In the genomic region with DNA sequence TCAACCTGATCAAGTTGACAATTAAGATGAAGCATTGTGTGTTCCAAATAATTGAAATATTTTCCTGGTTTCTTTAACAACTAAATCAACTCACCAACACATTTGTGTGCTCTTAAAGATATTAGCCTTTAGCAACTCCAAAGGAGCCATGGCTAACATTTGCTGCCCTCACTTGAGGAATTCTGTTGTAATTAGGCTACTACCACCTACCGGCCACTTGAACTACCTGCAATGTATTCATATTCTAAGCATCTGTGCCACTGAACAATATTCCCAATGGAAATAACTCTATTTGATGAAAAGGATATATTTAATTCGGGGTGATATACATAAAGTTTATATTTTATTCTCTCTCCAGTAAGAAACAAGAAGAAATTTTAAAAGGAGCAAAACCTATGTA, we compare ENCODE assay signal across 11 mouse cellular contexts.
DNase-seq lines count a peak whose midpoint lies in the region; ATAC-seq lines count a peak whose summit lies in the region.
"Had no signal": no experiment of that assay in that cellular context is flagged by ENCODE, and none has a peak within 500 bp of the region (broad histone marks: within the 10 kb centered on the region; RNA-seq: fewer than 3 reads in every experiment).

No protein-coding gene starts in this region.

- 29% methylated on average over 2 of the region's 2 CpGs for WGBS in forebrain, embryonic 14.5 days
- WGBS in forebrain, embryonic 12.5 days, result 39% methylated on average over 2 of the region's 2 CpGs

- intact Hi-C loops in left cerebral cortex, postnatal 4 days (cut with DNase I), result no loop called here

- H3K4me1 ChIP-seq in forebrain, embryonic 14.5 days (ENCODE audit: control insufficient read depth, insufficient read depth, low read length), result no peaks in the 10 kb centered on the region
- H3K4me1 ChIP-seq in forebrain, embryonic 12.5 days, result no peaks in the 10 kb centered on the region
- H3K4me1 ChIP-seq: embryonic facial prominence, embryonic 15.5 days; stomach, embryonic 15.5 days had no signal

- no peaks in the 10 kb centered on the region for H3K36me3 ChIP-seq in forebrain, embryonic 14.5 days (ENCODE audit: control insufficient read depth, insufficient read depth, low read length)
- H3K36me3 ChIP-seq in forebrain, embryonic 12.5 days (replicated peaks), result no peaks in the 10 kb centered on the region
- H3K36me3 ChIP-seq: embryonic facial prominence, embryonic 15.5 days; stomach, embryonic 15.5 days had no signal

- H3K27ac ChIP-seq in forebrain, embryonic 14.5 days (ENCODE audit: low read depth, low read length), result no peak overlapping the region
- H3K27ac ChIP-seq in forebrain, embryonic 12.5 days, result no peak overlapping the region
- H3K27ac ChIP-seq: embryonic facial prominence, embryonic 15.5 days; stomach, embryonic 15.5 days had no signal

- no peak overlapping the region for H3K4me2 ChIP-seq in forebrain, embryonic 14.5 days (ENCODE audit: low read length)
- H3K4me2 ChIP-seq in forebrain, embryonic 12.5 days, result no peak overlapping the region
- H3K4me2 ChIP-seq: embryonic facial prominence, embryonic 15.5 days; stomach, embryonic 15.5 days had no signal

- H3K27me3 ChIP-seq in forebrain, embryonic 14.5 days (replicated peaks; ENCODE audit: control insufficient read depth, insufficient read depth, low read length), result no peaks in the 10 kb centered on the region
- no peaks in the 10 kb centered on the region for H3K27me3 ChIP-seq in forebrain, embryonic 12.5 days
- H3K27me3 ChIP-seq: embryonic facial prominence, embryonic 15.5 days; stomach, embryonic 15.5 days had no signal

- no peaks in the 10 kb centered on the region for H3K9me3 ChIP-seq in forebrain, embryonic 14.5 days (replicated peaks; ENCODE audit: control insufficient read depth, low read length)
- H3K9me3 ChIP-seq in forebrain, embryonic 12.5 days, result no peaks in the 10 kb centered on the region
- H3K9me3 ChIP-seq: embryonic facial prominence, embryonic 15.5 days; stomach, embryonic 15.5 days had no signal

- ATAC-seq in forebrain, embryonic 14.5 days, result no peak
- no peak for ATAC-seq in forebrain, embryonic 12.5 days (ENCODE audit: low FRiP score)

- peak; percentile 57 for DNase-seq in forebrain, embryonic 14.5 days (ENCODE audit: low spot score)
- DNase-seq in left cerebral cortex, postnatal 4 days, result peak; percentile 8
- DNase-seq in left cerebral cortex, adult 9 months (ENCODE audit: low spot score in 2 of 2), result no peak
- DNase-seq in MN1 (ENCODE audit: low spot score), result peak; percentile 10
- peak; percentile 6 for DNase-seq in embryo, embryonic 9.5 days (ENCODE audit: extremely low spot score)
- no peak for DNase-seq in right cerebral cortex, postnatal 10 days (ENCODE audit: low spot score in 2 of 2)
- DNase-seq in layer of hippocampus, postnatal 25 days (ENCODE audit: extremely low spot score in 1 of 2, low spot score in 1 of 2), result no peak
- DNase-seq: adrenal gland, postnatal 25 days had no signal

- no peak overlapping the region for H3K4me3 ChIP-seq in forebrain, embryonic 14.5 days (ENCODE audit: low read depth, low read length)
- H3K4me3 ChIP-seq in forebrain, embryonic 12.5 days (replicated peaks), result no peak overlapping the region
- H3K4me3 ChIP-seq: embryonic facial prominence, embryonic 15.5 days; stomach, embryonic 15.5 days had no signal

- H3K9ac ChIP-seq in forebrain, embryonic 14.5 days (ENCODE audit: low read length), result no peak overlapping the region
- H3K9ac ChIP-seq in forebrain, embryonic 12.5 days, result no peak overlapping the region
- H3K9ac ChIP-seq: embryonic facial prominence, embryonic 15.5 days; stomach, embryonic 15.5 days had no signal

Comparison
In these comparisons a context has a peak if more than half of its experiments do, and no peak if none do; other contexts are left out.
1. DNase-seq: peak in forebrain, embryonic 14.5 days (single experiment), left cerebral cortex, postnatal 4 days (single experiment), MN1 (single experiment) and embryo, embryonic 9.5 days (single experiment); none in left cerebral cortex, adult 9 months (0 of 2), right cerebral cortex, postnatal 10 days (0 of 2) and layer of hippocampus, postnatal 25 days (0 of 2).